Mouse (Mus musculus) kidney, embryonic 16.5 days (tissue): ENCODE data around the gene Hnrnpdl. TPM values are rescaled to one million over a fixed set of nuclear protein-coding genes. Genes with fewer than 3 reads are reported as not detected.
A peak's percentile ranks its signal among the peaks of the same experiment; 100 is the strongest.

Experiments
- ATAC-seq: fragments of 200-750 bp; cut with Nextera tagmentation; 2 replicates; pipeline ENCODE4 v1.8.0; 2017; ENCODE audit warnings: moderate TSS enrichment; ENCODE audit not compliant: low FRiP score, low TSS enrichment
- H3K27ac ChIP-seq: fragments of 300-500 bp; sonication (generic); 2 replicates; pipeline ENCODE4 v1.5.1; 2014; ENCODE audit warnings: low read length
- H3K27me3 ChIP-seq: fragments of 300-500 bp; sonication (generic); 2 replicates; pipeline ENCODE4 v1.6.1; 2014; ENCODE audit warnings: low read length, control low read depth, mixed read lengths; ENCODE audit not compliant: insufficient read depth
- H3K36me3 ChIP-seq: fragments of 300-500 bp; sonication (generic); 2 replicates; pipeline ENCODE4 v1.6.1; 2014; ENCODE audit warnings: low read length, control low read depth, mixed read lengths; ENCODE audit not compliant: insufficient read depth
- H3K4me1 ChIP-seq: fragments of 300-500 bp; sonication (generic); 2 replicates; pipeline ENCODE4 v1.6.1; 2014; ENCODE audit warnings: low read length, control low read depth, mixed read lengths; ENCODE audit not compliant: insufficient read depth
- H3K4me2 ChIP-seq: fragments of 300-500 bp; sonication (generic); replicated peaks from 2 replicates; pipeline ENCODE4 v1.6.1; 2014; ENCODE audit warnings: low read depth, low read length
- H3K4me3 ChIP-seq: fragments of 300-500 bp; sonication (generic); 2 replicates; pipeline ENCODE4 v1.5.1; 2014; ENCODE audit warnings: mild to moderate bottlenecking, low read length
- H3K9ac ChIP-seq: fragments of 300-500 bp; sonication (generic); replicated peaks from 2 replicates; pipeline ENCODE4 v1.6.1; 2014; ENCODE audit warnings: low read length
- H3K9me3 ChIP-seq: fragments of 300-500 bp; sonication (generic); 2 replicates; pipeline ENCODE4 v1.6.1; 2016; ENCODE audit warnings: low read length, control low read depth
- WGBS: fragments of 180-500 bp; shearing (Covaris S2); extraction: QIAGEN DNeasy Blood & Tissue Kit; methylation state at CpG from one replicate; pipeline ENCODE4 v1.1.7; 2014; 5-methylcytosine and 5-hydroxymethylcytosine counted together
- polyA plus RNA-seq: library from polyadenylated mRNA; unstranded; fragments of >200 nt; fragmentation: Nextera tagmentation; extraction: Ambion mirVana; gene quantifications from 2 replicates; pipeline ENCODE4 v1.2.1, GENCODE M21; 2015

Gene Hnrnpdl
- polyA plus RNA-seq: 153 and 162 TPM in 2 replicates

GRCm38 (mm10) chr5:100039602-100040142 is at the start of gene Hnrnpdl, which contains the start of gene Enoph1:
Hnrnpdl (minus strand) TSS chr5:100039664.
Enoph1 (plus strand) TSS chr5:100039985.
- Histone ChIP-seq H3K4me3 (peak within 1 kb of the TSS; percentile 96), H3K4me1 (peaks cover 21% of the 10 kb centered on the region; the same call in 1 of the 2 replicates), H3K9me3 (no peaks in the 10 kb centered on the region), H3K27me3 (no peaks in the 10 kb centered on the region), H3K36me3 (peaks cover 24% of the 10 kb centered on the region), H3K4me2 (peak within 1 kb of the TSS; percentile 86), H3K27ac (peak within 1 kb of the TSS; percentile 98), H3K9ac (peak within 1 kb of the TSS; percentile 96)
- ATAC-seq: peak; percentile 88
- WGBS: 0% methylated on average over 55 of the region's 57 CpGs

- 49% methylated on average over 8 of the region's 8 CpGs for WGBS
- Histone ChIP-seq H3K27ac (no peak overlapping the region), H3K9ac (no peak overlapping the region), H3K4me3 (no peak overlapping the region), H3K27me3 (no peaks in the 10 kb centered on the region; the same call in 1 of the 2 replicates), H3K4me2 (no peak overlapping the region), H3K4me1 (peaks cover 17% of the 10 kb centered on the region), H3K36me3 (peaks cover 10% of the 10 kb centered on the region; the same call in 1 of the 2 replicates), H3K9me3 (no peaks in the 10 kb centered on the region)
- ATAC-seq: peak; percentile 70; the same call in 1 of the 2 replicates
Observed at GRCm38 (mm10) chr5:100085097-100085496, 45.6 kb upstream of the Hnrnpdl start.

GRCm38 (mm10) chr5:100083953-100084562 is 44.6 kb upstream of the Hnrnpdl start:
- peaks cover 10% of the 10 kb centered on the region; the same call in 1 of the 2 replicates for H3K36me3 ChIP-seq
- WGBS: 51% methylated on average over 12 of the region's 12 CpGs
- no peaks in the 10 kb centered on the region; the same call in 1 of the 2 replicates for H3K27me3 ChIP-seq
- no peak overlapping the region for H3K4me3 ChIP-seq
- H3K4me2 ChIP-seq: no peak overlapping the region; the same call in 1 of the 2 replicates
- H3K9me3 ChIP-seq: no peaks in the 10 kb centered on the region
- no peak overlapping the region; the same call in 1 of the 2 replicates for H3K9ac ChIP-seq
- no peak overlapping the region for H3K27ac ChIP-seq
- no peak for ATAC-seq
- H3K4me1 ChIP-seq: peaks cover 23% of the 10 kb centered on the region

GRCm38 (mm10) chr5:100082006-100082405 is 42.5 kb upstream of the Hnrnpdl start:
- peaks cover 8% of the 10 kb centered on the region; the same call in 1 of the 2 replicates for H3K36me3 ChIP-seq
- H3K27ac ChIP-seq: no peak overlapping the region
- no peak overlapping the region for H3K4me3 ChIP-seq
- H3K9me3 ChIP-seq: no peaks in the 10 kb centered on the region
- ATAC-seq: no peak
- WGBS: 89% methylated on average over 4 of the region's 4 CpGs
- peaks cover 35% of the 10 kb centered on the region for H3K4me1 ChIP-seq
- H3K27me3 ChIP-seq: no peaks in the 10 kb centered on the region; the same call in 1 of the 2 replicates
- no peak overlapping the region for H3K4me2 ChIP-seq
- no peak overlapping the region for H3K9ac ChIP-seq

- no peaks in the 10 kb centered on the region for H3K9me3 ChIP-seq
- WGBS: 59% methylated on average over 8 of the region's 8 CpGs
- H3K27me3 ChIP-seq: no peaks in the 10 kb centered on the region; the same call in 1 of the 2 replicates
- no peak for ATAC-seq
- no peak overlapping the region for H3K4me3 ChIP-seq
- peaks cover 26% of the 10 kb centered on the region for H3K4me1 ChIP-seq
- H3K9ac ChIP-seq: 0 out of 2 replicates have a peak overlapping the region, but pooled peaks have one; percentile 35
- H3K36me3 ChIP-seq: peaks cover 8% of the 10 kb centered on the region; the same call in 1 of the 2 replicates
- peak overlapping the region; percentile 64; the same call in 1 of the 2 replicates for H3K4me2 ChIP-seq
- H3K27ac ChIP-seq: no peak overlapping the region
Observed at GRCm38 (mm10) chr5:100079931-100080275, 40.4 kb upstream of the Hnrnpdl start.

- Histone ChIP-seq H3K36me3 (peaks cover 8% of the 10 kb centered on the region; the same call in 1 of the 2 replicates), H3K9me3 (no peaks in the 10 kb centered on the region), H3K4me3 (peak overlapping the region; percentile 41), H3K27ac (no peak overlapping the region), H3K9ac (peak overlapping the region; percentile 50), H3K4me1 (peaks cover 25% of the 10 kb centered on the region), H3K27me3 (no peaks in the 10 kb centered on the region; the same call in 1 of the 2 replicates), H3K4me2 (peak overlapping the region; percentile 64)
- 26% methylated on average over 36 of the region's 36 CpGs for WGBS
- peak; percentile 25; the same call in 1 of the 2 replicates for ATAC-seq
Observed at GRCm38 (mm10) chr5:100079040-100079930, 39.8 kb upstream of the Hnrnpdl start.

- Histone ChIP-seq H3K9ac (no peak overlapping the region), H3K27me3 (no peaks in the 10 kb centered on the region), H3K27ac (no peak overlapping the region), H3K36me3 (peaks cover 15% of the 10 kb centered on the region; the same call in 1 of the 2 replicates), H3K4me2 (no peak overlapping the region), H3K9me3 (no peaks in the 10 kb centered on the region), H3K4me3 (no peak overlapping the region), H3K4me1 (peaks cover 17% of the 10 kb centered on the region)
- ATAC-seq: no peak
- WGBS: 58% methylated on average over 4 of the region's 4 CpGs
Observed at GRCm38 (mm10) chr5:100074571-100074970, 35.1 kb upstream of the Hnrnpdl start.

- no peaks in the 10 kb centered on the region for H3K9me3 ChIP-seq
- H3K9ac ChIP-seq: no peak overlapping the region
- H3K27ac ChIP-seq: no peak overlapping the region
- H3K4me1 ChIP-seq: no peaks in the 10 kb centered on the region
- H3K36me3 ChIP-seq: peaks cover 22% of the 10 kb centered on the region
- 87% methylated on average over 9 of the region's 9 CpGs for WGBS
- no peaks in the 10 kb centered on the region for H3K27me3 ChIP-seq
- H3K4me2 ChIP-seq: no peak overlapping the region
- no peak for ATAC-seq
- H3K4me3 ChIP-seq: no peak overlapping the region
Observed at GRCm38 (mm10) chr5:100072557-100072956, 33.1 kb upstream of the Hnrnpdl start.

- no peaks in the 10 kb centered on the region for H3K27me3 ChIP-seq
- H3K4me1 ChIP-seq: no peaks in the 10 kb centered on the region
- H3K4me2 ChIP-seq: no peak overlapping the region
- peaks cover 28% of the 10 kb centered on the region for H3K36me3 ChIP-seq
- H3K4me3 ChIP-seq: no peak overlapping the region
- no peak overlapping the region for H3K9ac ChIP-seq
- WGBS: 98% methylated on average over 5 of the region's 5 CpGs
- H3K27ac ChIP-seq: no peak overlapping the region
- no peaks in the 10 kb centered on the region for H3K9me3 ChIP-seq
- ATAC-seq: no peak
Observed at GRCm38 (mm10) chr5:100071541-100071940, 32.1 kb upstream of the Hnrnpdl start.
